Mouse (Mus musculus): ENCODE data around the gene 0610010F05Rik.
A peak's percentile ranks its signal among the peaks of the same experiment; 100 is the strongest.

Gene 0610010F05Rik

GRCm38 (mm10) chr11:23570130-23570529, 63.3 kb downstream of the 0610010F05Rik start:
- DNase-seq (ENCODE audit: inconsistent age in 2 of 2, low spot score in 1 of 2), result peak; percentile 11 to 37

GRCm38 (mm10) chr11:23565761-23566160, 67.7 kb downstream of the 0610010F05Rik start:
- DNase-seq (ENCODE audit: inconsistent age in 2 of 2, low spot score in 1 of 2), result peak; percentile 66 to 92

GRCm38 (mm10) chr11:23557039-23557630, 76.3 kb downstream of the 0610010F05Rik start:
- no peak for DNase-seq (ENCODE audit: inconsistent age in 2 of 2, low spot score in 1 of 2)

- no peak for DNase-seq (ENCODE audit: inconsistent age in 2 of 2, low spot score in 1 of 2)
Measured at GRCm38 (mm10) chr11:23537446-23537845, 96.0 kb downstream of the 0610010F05Rik start.

GRCm38 (mm10) chr11:23520473-23521205, 112.8 kb downstream of the 0610010F05Rik start, which contains the start of gene 1700093K21Rik:
Gene 1700093K21Rik (minus strand): TSS chr11:23521155.
- DNase-seq (ENCODE audit: inconsistent age in 2 of 2, low spot score in 1 of 2), result no peak

GRCm38 (mm10) chr11:23518981-23519380, 114.5 kb downstream of the 0610010F05Rik start:
- DNase-seq (ENCODE audit: inconsistent age in 2 of 2, low spot score in 1 of 2), result no peak

GRCm38 (mm10) chr11:23515315-23515714, 118.1 kb downstream of the 0610010F05Rik start:
- no peak for DNase-seq (ENCODE audit: inconsistent age in 2 of 2, low spot score in 1 of 2)
